Mouse (Mus musculus) lung, embryonic 16.5 days (tissue): Measurements from ENCODE around the gene Apopt1. TPM values are rescaled to one million over a fixed set of nuclear protein-coding genes. Genes with fewer than 3 reads are reported as not detected.
"Not testable (repeated sequence)": the region's sequence is repeated elsewhere in the genome, so short reads cannot be mapped to it uniquely, and the experiment has no call there.

Experiments used
- ATAC-seq: fragments of 200-750 bp; cut with Nextera tagmentation; 2 replicates; pipeline ENCODE4 v1.8.0; 2017; ENCODE audit warnings: low read depth, mild to moderate bottlenecking, moderate library complexity
- H3K27ac ChIP-seq: fragments of 300-500 bp; sonication (generic); 2 replicates; pipeline ENCODE4 v1.5.1; 2014; ENCODE audit warnings: mild to moderate bottlenecking, control low read depth, low read length
- H3K27me3 ChIP-seq: fragments of 300-500 bp; sonication (generic); 2 replicates; pipeline ENCODE4 v1.6.1; 2014; ENCODE audit warnings: low read depth, low read length, mixed read lengths; ENCODE audit not compliant: control insufficient read depth, insufficient read depth
- H3K36me3 ChIP-seq: fragments of 300-500 bp; sonication (generic); 2 replicates; pipeline ENCODE4 v1.6.1; 2014; ENCODE audit warnings: low read length; ENCODE audit not compliant: control insufficient read depth, insufficient read depth
- H3K4me1 ChIP-seq: fragments of 300-500 bp; sonication (generic); replicated peaks from 2 replicates; pipeline ENCODE4 v1.6.1; 2014; ENCODE audit warnings: low read length, mixed read lengths; ENCODE audit not compliant: control insufficient read depth, insufficient read depth
- H3K4me2 ChIP-seq: fragments of 300-500 bp; sonication (generic); 2 replicates; pipeline ENCODE4 v1.6.1; 2014; ENCODE audit warnings: low read depth, low read length, control low read depth
- H3K4me3 ChIP-seq: fragments of 300-500 bp; sonication (generic); 2 replicates; pipeline ENCODE4 v1.5.1; 2014; ENCODE audit warnings: mild to moderate bottlenecking, low read length, control low read depth
- H3K9ac ChIP-seq: fragments of 300-500 bp; sonication (generic); 2 replicates; pipeline ENCODE4 v1.6.1; 2014; ENCODE audit warnings: low read length, control low read depth
- H3K9me3 ChIP-seq: fragments of 300-500 bp; sonication (generic); 2 replicates; pipeline ENCODE4 v1.6.1; 2016; ENCODE audit warnings: low read length; ENCODE audit not compliant: control insufficient read depth
- WGBS: fragments of 180-500 bp; shearing (Covaris S2); extraction: QIAGEN DNeasy Blood & Tissue Kit; methylation state at CpG from one replicate; pipeline ENCODE4 v1.1.7; 2014; 5-methylcytosine and 5-hydroxymethylcytosine counted together
- polyA plus RNA-seq: library from polyadenylated mRNA; unstranded; fragments of >200 nt; fragmentation: Nextera tagmentation; extraction: Ambion mirVana; gene quantifications from 2 replicates; pipeline ENCODE4 v1.2.1, GENCODE M21; 2015

Gene Apopt1
- polyA plus RNA-seq, 1 experiment from 2014 or later: 45.7 TPM

DNA sequence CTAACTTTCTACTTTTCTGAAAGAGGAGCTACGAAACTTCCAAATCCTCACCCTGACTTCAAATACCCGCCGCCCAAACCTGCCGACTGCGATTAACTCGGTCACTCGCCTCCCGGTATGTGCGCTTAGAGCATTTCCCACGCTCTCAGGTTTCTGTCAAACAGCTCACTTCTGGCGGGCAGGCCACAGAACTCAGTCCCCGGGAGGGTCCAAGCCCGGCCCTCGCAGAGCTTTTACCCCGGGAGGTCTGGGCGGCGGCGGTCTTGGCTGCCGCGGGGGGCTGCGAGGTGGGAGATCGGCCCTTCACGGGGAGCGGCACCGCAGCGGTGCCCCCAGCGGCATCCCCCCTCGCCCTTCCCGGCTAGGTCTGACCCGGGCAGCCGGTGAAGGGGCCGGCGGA is 585 bp upstream of the Apopt1 start:
- H3K9ac ChIP-seq: peak overlapping the region; percentile 99
- H3K27ac ChIP-seq: peak overlapping the region; percentile 63
- peak overlapping the region; percentile 100 for H3K4me3 ChIP-seq
- H3K27me3 ChIP-seq: no peaks in the 10 kb centered on the region
- H3K4me2 ChIP-seq: peak overlapping the region; percentile 88
- H3K4me1 ChIP-seq: peaks cover 17% of the 10 kb centered on the region
- peaks cover 26% of the 10 kb centered on the region for H3K36me3 ChIP-seq
- no peaks in the 10 kb centered on the region for H3K9me3 ChIP-seq
- WGBS: under 1% methylated on average over 32 of the region's 33 CpGs
- ATAC-seq: peak; percentile 18

- peak overlapping the region; percentile 100 for H3K4me3 ChIP-seq
- H3K27ac ChIP-seq, H3K27me3 ChIP-seq, H3K9me3 ChIP-seq, ATAC-seq, H3K9ac ChIP-seq: not testable (repeated sequence)
- peak overlapping the region; percentile 74 for H3K4me2 ChIP-seq
- H3K36me3 ChIP-seq: peaks cover 22% of the 10 kb centered on the region
- peaks cover 17% of the 10 kb centered on the region for H3K4me1 ChIP-seq
- 70% methylated on average over 6 of the region's 6 CpGs for WGBS
Measured at GRCm38 (mm10) chr12:111713880-111714279, 819 bp downstream of the Apopt1 start.

DNA sequence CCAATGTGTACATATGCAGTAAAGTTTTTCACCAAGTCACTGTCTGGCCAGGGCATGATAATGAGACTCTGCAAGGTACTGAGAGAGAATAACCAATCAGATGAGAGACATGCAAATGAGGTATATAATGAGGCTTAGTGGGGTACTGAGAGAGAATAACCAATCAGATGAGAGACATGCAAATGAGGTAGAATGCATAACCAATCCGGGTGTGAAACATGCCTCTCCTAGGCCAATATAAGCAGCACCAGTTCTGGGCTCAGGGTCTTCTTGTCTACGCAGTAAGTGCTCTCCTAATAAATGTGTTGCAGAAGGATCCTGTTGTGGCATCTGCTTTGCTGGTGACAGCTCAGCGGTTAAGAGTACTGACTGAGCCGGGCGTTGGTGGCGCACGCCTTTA is 3.4 kb downstream of the Apopt1 start:
- Histone ChIP-seq H3K27ac (no peak overlapping the region), H3K9me3 (no peaks in the 10 kb centered on the region), H3K4me3 (no peak overlapping the region), H3K36me3 (no peaks in the 10 kb centered on the region), H3K4me1 (peaks cover 12% of the 10 kb centered on the region), H3K27me3 (no peaks in the 10 kb centered on the region), H3K4me2 (no peak overlapping the region), H3K9ac (no peak overlapping the region)
- no peak for ATAC-seq
- WGBS: 98% methylated on average over 7 of the region's 7 CpGs

- H3K4me3 ChIP-seq: no peak overlapping the region
- no peak overlapping the region for H3K27ac ChIP-seq
- ATAC-seq: no peak
- no peak overlapping the region for H3K4me2 ChIP-seq
- no peak overlapping the region for H3K9ac ChIP-seq
- no peaks in the 10 kb centered on the region for H3K9me3 ChIP-seq
- H3K4me1 ChIP-seq: peaks cover 6% of the 10 kb centered on the region
- WGBS: 55% methylated on average over 8 of the region's 8 CpGs
- H3K36me3 ChIP-seq: no peaks in the 10 kb centered on the region
- no peaks in the 10 kb centered on the region for H3K27me3 ChIP-seq
Measured at GRCm38 (mm10) chr12:111718656-111719055, 5.6 kb downstream of the Apopt1 start.

DNA sequence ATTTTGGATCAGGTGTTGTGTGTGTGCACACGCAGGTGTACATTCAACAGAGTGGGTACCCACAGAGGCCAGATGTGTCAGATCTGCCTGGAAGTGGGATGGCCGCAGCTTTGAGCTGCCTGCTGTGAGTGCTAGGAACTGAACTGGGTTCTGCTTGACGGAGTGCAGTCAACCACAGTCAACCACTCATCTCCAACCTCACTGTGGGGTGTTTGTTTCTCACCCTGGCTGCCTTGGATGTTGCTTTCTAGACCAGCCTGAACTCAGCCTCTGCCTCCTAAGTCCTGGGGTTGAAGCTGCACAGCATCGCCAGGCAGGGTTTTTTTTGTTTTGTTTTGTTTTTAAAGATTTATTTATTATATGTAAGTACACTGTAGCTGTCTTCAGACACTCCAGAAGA is 7.2 kb downstream of the Apopt1 start:
- Histone ChIP-seq H3K27me3 (no peaks in the 10 kb centered on the region), H3K4me2 (no peak overlapping the region), H3K4me1 (no peaks in the 10 kb centered on the region), H3K4me3 (no peak overlapping the region), H3K9me3 (no peaks in the 10 kb centered on the region), H3K36me3 (peaks cover 2% of the 10 kb centered on the region; the same call in 1 of the 2 replicates), H3K27ac (no peak overlapping the region), H3K9ac (no peak overlapping the region)
- WGBS: 74% methylated on average over 4 of the region's 4 CpGs
- no peak for ATAC-seq

- 69% methylated on average over 9 of the region's 9 CpGs for WGBS
- peaks cover 2% of the 10 kb centered on the region; the same call in 1 of the 2 replicates for H3K36me3 ChIP-seq
- H3K27me3 ChIP-seq: no peaks in the 10 kb centered on the region
- no peak overlapping the region for H3K27ac ChIP-seq
- H3K4me2 ChIP-seq: no peak overlapping the region
- no peak overlapping the region for H3K4me3 ChIP-seq
- no peak for ATAC-seq
- H3K9me3 ChIP-seq: no peaks in the 10 kb centered on the region
- H3K9ac ChIP-seq: no peak overlapping the region
- no peaks in the 10 kb centered on the region for H3K4me1 ChIP-seq
Measured at GRCm38 (mm10) chr12:111722654-111723053, 9.6 kb downstream of the Apopt1 start.

- H3K4me3 ChIP-seq: no peak overlapping the region
- H3K4me2 ChIP-seq: no peak overlapping the region
- no peaks in the 10 kb centered on the region for H3K9me3 ChIP-seq
- H3K9ac ChIP-seq: no peak overlapping the region
- WGBS: 62% methylated on average over 6 of the region's 6 CpGs
- no peaks in the 10 kb centered on the region for H3K4me1 ChIP-seq
- peaks cover 4% of the 10 kb centered on the region; the same call in 1 of the 2 replicates for H3K36me3 ChIP-seq
- ATAC-seq: peak; percentile 51; the same call in 1 of the 2 replicates
- no peaks in the 10 kb centered on the region for H3K27me3 ChIP-seq
- H3K27ac ChIP-seq: no peak overlapping the region
Measured at GRCm38 (mm10) chr12:111724638-111725337, 11.7 kb downstream of the Apopt1 start.

GRCm38 (mm10) chr12:111725338-111726121 is 12.5 kb downstream of the Apopt1 start:
- Histone ChIP-seq H3K4me2 (no peak overlapping the region), H3K27ac (no peak overlapping the region), H3K27me3 (no peaks in the 10 kb centered on the region), H3K9ac (no peak overlapping the region), H3K4me3 (no peak overlapping the region), H3K36me3 (peaks cover 4% of the 10 kb centered on the region; the same call in 1 of the 2 replicates), H3K9me3 (no peaks in the 10 kb centered on the region), H3K4me1 (no peaks in the 10 kb centered on the region)
- ATAC-seq: 0 out of 2 replicates have a peak, but pooled peaks have one; percentile 7
- 67% methylated on average over 12 of the region's 12 CpGs for WGBS

DNA sequence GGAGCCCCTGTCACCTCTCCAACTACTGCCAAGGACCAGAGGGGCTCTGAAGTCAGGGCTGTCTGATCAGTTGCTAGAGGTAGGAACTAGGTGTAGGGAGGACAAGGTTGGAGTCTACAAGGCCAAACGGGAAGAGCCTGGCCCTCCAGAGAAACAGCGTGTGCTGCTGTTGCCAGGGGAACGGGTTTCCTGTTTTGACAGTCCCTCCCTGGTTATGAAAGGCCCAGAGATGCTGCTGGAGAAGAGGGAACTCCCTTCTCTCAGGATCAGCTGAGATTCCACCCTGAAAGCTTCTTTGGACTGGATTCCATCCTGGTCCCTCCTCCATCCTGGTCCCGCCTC is 13.0 kb downstream of the Apopt1 start:
- 48% methylated on average over 4 of the region's 4 CpGs for WGBS
- ATAC-seq: peak; percentile 34; the same call in 1 of the 2 replicates
- H3K27ac ChIP-seq: no peak overlapping the region

More for the DNA sequence above, 13.0 kb downstream of the Apopt1 start:
- H3K9ac ChIP-seq: no peak overlapping the region
- H3K4me1 ChIP-seq: no peaks in the 10 kb centered on the region
- H3K27me3 ChIP-seq: no peaks in the 10 kb centered on the region
- peaks cover 4% of the 10 kb centered on the region; the same call in 1 of the 2 replicates for H3K36me3 ChIP-seq
- no peaks in the 10 kb centered on the region for H3K9me3 ChIP-seq
- H3K4me2 ChIP-seq: no peak overlapping the region
- H3K4me3 ChIP-seq: no peak overlapping the region
